Mouse (Mus musculus): ENCODE results near the gene Fastk. TPM values are rescaled to one million over a fixed set of nuclear protein-coding genes. Genes with fewer than 3 reads are reported as not detected.

Fastk gene
- polyA plus RNA-seq, 1 experiment, result 124 TPM

- peaks cover 41% of the 10 kb centered on the region for H3K79me2 ChIP-seq (ENCODE audit: control insufficient read depth, insufficient read depth)
Measured at GRCm38 (mm10) chr5:24451264-24452029, 6.4 kb upstream of the Fastk start.

GRCm38 (mm10) chr5:24447624-24448298, 2.7 kb upstream of the Fastk start, which contains the start of gene Tmub1:
TSS of gene Tmub1 (minus strand) at chr5:24447854.
- no peaks in the 10 kb centered on the region for H3K27me3 ChIP-seq (ENCODE audit: control insufficient read depth, insufficient read depth, insufficient read length)
- H3K4me2 ChIP-seq (ENCODE audit: low read depth), result peak within 1 kb of the TSS; percentile 86
- H3K4me3 ChIP-seq, result peak within 1 kb of the TSS; percentile 26
- peaks cover 19% of the 10 kb centered on the region for H3K79me2 ChIP-seq (ENCODE audit: control insufficient read depth, insufficient read depth)
- H3K36me3 ChIP-seq (ENCODE audit: control insufficient read depth, insufficient read depth), result peaks cover 6% of the 10 kb centered on the region
- no peak within 1 kb of the TSS for H3ac ChIP-seq (ENCODE audit: control insufficient read depth, insufficient read length)
- peak; percentile 77 for TF ChIP-seq USF1 (IDR thresholded peaks at IDR 0.05; ENCODE audit: low read depth)
- TF ChIP-seq TCF12 (IDR thresholded peaks at IDR 0.05; ENCODE audit: insufficient read depth, poor library complexity, severe bottlenecking), result no peak
- peak in 1 of 3 experiments; percentile 28 for TF ChIP-seq MYOG (IDR thresholded peaks at IDR 0.05; ENCODE audit: control insufficient read depth in 1 of 3, insufficient read depth in 1 of 3, insufficient read length in 2 of 3, low read depth in 2 of 3)
- TF ChIP-seq POLR2A (IDR thresholded peaks at IDR 0.05; ENCODE audit: insufficient read length, low read depth), result peak; percentile 57
- TF ChIP-seq POLR2AphosphoS2 (IDR thresholded peaks at IDR 0.05; ENCODE audit: insufficient read length, low read depth), result no peak
- TF ChIP-seq MYOD1 (IDR thresholded peaks at IDR 0.05; ENCODE audit: control insufficient read depth in 1 of 3, insufficient read length in 2 of 3, low read depth in 2 of 3), result peak in 2 of 3 experiments; percentile 50 to 55
- TF ChIP-seq SRF (IDR thresholded peaks at IDR 0.05; ENCODE audit: control insufficient read depth, insufficient read length, low read depth), result no peak
- no peak for TF ChIP-seq CEBPB (IDR thresholded peaks at IDR 0.05; ENCODE audit: insufficient read depth, poor library complexity, severe bottlenecking)

More at GRCm38 (mm10) chr5:24451264-24452029, 6.4 kb upstream of the Fastk start:
- H3ac ChIP-seq (ENCODE audit: control insufficient read depth, insufficient read length), result peak overlapping the region; percentile 94
- no peaks in the 10 kb centered on the region for H3K27me3 ChIP-seq (ENCODE audit: control insufficient read depth, insufficient read depth, insufficient read length)
- H3K4me2 ChIP-seq (ENCODE audit: low read depth), result peak overlapping the region; percentile 81
- peak overlapping the region; percentile 87 for H3K4me3 ChIP-seq
- no peaks in the 10 kb centered on the region for H3K36me3 ChIP-seq (ENCODE audit: control insufficient read depth, insufficient read depth)
- TF ChIP-seq CEBPB (IDR thresholded peaks at IDR 0.05; ENCODE audit: insufficient read depth, poor library complexity, severe bottlenecking) (no peak), POLR2AphosphoS2 (IDR thresholded peaks at IDR 0.05; ENCODE audit: insufficient read length, low read depth) (peak; percentile 84), USF1 (IDR thresholded peaks at IDR 0.05; ENCODE audit: low read depth) (no peak), E2F4 (IDR thresholded peaks at IDR 0.05; ENCODE audit: insufficient read depth) (no peak), MYOD1 (IDR thresholded peaks at IDR 0.05; ENCODE audit: control insufficient read depth in 1 of 3, insufficient read length in 2 of 3, low read depth in 2 of 3) (peak in 2 of 3 experiments; percentile 23 to 66), MYOG (IDR thresholded peaks at IDR 0.05; ENCODE audit: control insufficient read depth in 1 of 3, insufficient read depth in 1 of 3, insufficient read length in 2 of 3, low read depth in 2 of 3) (peak in 2 of 3 experiments; percentile 7 to 63), SRF (IDR thresholded peaks at IDR 0.05; ENCODE audit: control insufficient read depth, insufficient read length, low read depth) (no peak), REST (IDR thresholded peaks at IDR 0.05; ENCODE audit: insufficient read depth, insufficient read length) (no peak), TCF12 (IDR thresholded peaks at IDR 0.05; ENCODE audit: insufficient read depth, poor library complexity, severe bottlenecking) (no peak), MAX (IDR thresholded peaks at IDR 0.05; ENCODE audit: low read depth) (no peak), TCF3 (IDR thresholded peaks at IDR 0.05; ENCODE audit: insufficient read length, low read depth) (no peak), POLR2A (IDR thresholded peaks at IDR 0.05; ENCODE audit: insufficient read length, low read depth) (peak; percentile 68)

DNA sequence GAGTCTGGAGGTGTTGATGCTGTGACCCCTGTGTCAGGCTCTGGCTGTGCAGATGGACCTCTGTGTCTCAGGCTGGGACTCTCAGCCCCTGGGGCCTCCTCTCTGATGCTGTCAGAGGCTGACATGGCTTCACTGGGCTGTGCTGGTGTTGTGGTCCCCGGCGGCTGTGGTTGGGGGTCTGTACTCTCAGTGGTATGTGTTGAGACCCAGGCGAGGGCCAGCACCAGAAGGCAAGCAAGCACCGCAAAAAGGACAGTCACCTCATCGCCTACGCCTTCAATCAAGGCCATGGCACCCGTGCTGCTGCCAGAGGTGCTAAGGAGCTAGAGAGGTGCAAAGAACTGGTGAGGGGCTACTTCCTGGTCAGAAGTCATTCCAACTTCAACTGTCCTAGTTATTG, 1.5 kb upstream of the Fastk start:
- Histone ChIP-seq H3K79me2 (ENCODE audit: control insufficient read depth, insufficient read depth) (peaks cover 14% of the 10 kb centered on the region), H3K4me2 (ENCODE audit: low read depth) (peak overlapping the region; percentile 86), H3K4me3 (peak overlapping the region; percentile 26), H3K27me3 (ENCODE audit: control insufficient read depth, insufficient read depth, insufficient read length) (no peaks in the 10 kb centered on the region), H3K36me3 (ENCODE audit: control insufficient read depth, insufficient read depth) (peaks cover 8% of the 10 kb centered on the region), H3ac (ENCODE audit: control insufficient read depth, insufficient read length) (no peak overlapping the region)
- TF ChIP-seq MYOD1 (IDR thresholded peaks at IDR 0.05; ENCODE audit: control insufficient read depth in 1 of 3, insufficient read length in 2 of 3, low read depth in 2 of 3) (no peak), TCF3 (IDR thresholded peaks at IDR 0.05; ENCODE audit: insufficient read length, low read depth) (no peak), MAX (IDR thresholded peaks at IDR 0.05; ENCODE audit: low read depth) (no peak), TCF12 (IDR thresholded peaks at IDR 0.05; ENCODE audit: insufficient read depth, poor library complexity, severe bottlenecking) (no peak), USF1 (IDR thresholded peaks at IDR 0.05; ENCODE audit: low read depth) (no peak), REST (IDR thresholded peaks at IDR 0.05; ENCODE audit: insufficient read depth, insufficient read length) (no peak), CEBPB (IDR thresholded peaks at IDR 0.05; ENCODE audit: insufficient read depth, poor library complexity, severe bottlenecking) (no peak), POLR2AphosphoS2 (IDR thresholded peaks at IDR 0.05; ENCODE audit: insufficient read length, low read depth) (no peak), E2F4 (IDR thresholded peaks at IDR 0.05; ENCODE audit: insufficient read depth) (no peak), MYOG (IDR thresholded peaks at IDR 0.05; ENCODE audit: control insufficient read depth in 1 of 3, insufficient read depth in 1 of 3, insufficient read length in 2 of 3, low read depth in 2 of 3) (no peak), SRF (IDR thresholded peaks at IDR 0.05; ENCODE audit: control insufficient read depth, insufficient read length, low read depth) (no peak), POLR2A (IDR thresholded peaks at IDR 0.05; ENCODE audit: insufficient read length, low read depth) (no peak)

DNA sequence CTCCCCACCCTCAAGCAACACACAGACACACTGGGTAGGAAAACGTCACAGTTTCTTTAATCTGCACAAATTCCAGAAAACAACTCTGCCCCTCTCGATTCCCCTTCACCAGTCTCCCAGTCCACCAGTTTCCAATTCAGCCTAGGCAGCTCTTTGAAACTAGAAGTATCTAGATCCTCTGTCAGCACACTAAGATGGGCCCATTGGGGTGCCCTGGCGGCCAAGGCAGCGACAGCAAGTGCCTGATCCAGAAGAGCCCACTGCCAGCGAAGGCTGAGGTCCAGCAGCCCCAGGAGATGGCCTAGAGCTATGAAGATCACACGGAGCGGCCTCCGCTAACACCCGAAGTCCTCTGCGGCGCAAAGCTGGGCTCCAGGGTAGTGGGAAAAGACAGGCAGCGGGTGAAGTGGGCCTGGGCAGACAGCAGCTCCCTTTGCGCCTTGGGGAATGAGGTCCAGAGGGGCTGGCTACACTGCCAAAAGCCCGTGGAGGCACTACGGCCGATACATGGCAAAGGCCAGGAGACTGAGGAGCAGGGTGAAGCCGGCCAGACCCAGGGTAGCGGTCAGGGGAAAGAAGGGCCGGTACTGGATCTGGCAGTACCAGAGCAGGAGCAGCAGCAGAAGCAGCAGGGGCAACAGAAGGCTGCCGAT, 467 bp upstream of the Fastk start:
- TF ChIP-seq REST (IDR thresholded peaks at IDR 0.05; ENCODE audit: insufficient read depth, insufficient read length) (no peak), POLR2A (IDR thresholded peaks at IDR 0.05; ENCODE audit: insufficient read length, low read depth) (no peak), POLR2AphosphoS2 (IDR thresholded peaks at IDR 0.05; ENCODE audit: insufficient read length, low read depth) (no peak), USF1 (IDR thresholded peaks at IDR 0.05; ENCODE audit: low read depth) (no peak), E2F4 (IDR thresholded peaks at IDR 0.05; ENCODE audit: insufficient read depth) (no peak), SRF (IDR thresholded peaks at IDR 0.05; ENCODE audit: control insufficient read depth, insufficient read length, low read depth) (no peak), MAX (IDR thresholded peaks at IDR 0.05; ENCODE audit: low read depth) (no peak), MYOG (IDR thresholded peaks at IDR 0.05; ENCODE audit: control insufficient read depth in 1 of 3, insufficient read depth in 1 of 3, insufficient read length in 2 of 3, low read depth in 2 of 3) (no peak), CEBPB (IDR thresholded peaks at IDR 0.05; ENCODE audit: insufficient read depth, poor library complexity, severe bottlenecking) (no peak), TCF3 (IDR thresholded peaks at IDR 0.05; ENCODE audit: insufficient read length, low read depth) (no peak), TCF12 (IDR thresholded peaks at IDR 0.05; ENCODE audit: insufficient read depth, poor library complexity, severe bottlenecking) (no peak), MYOD1 (IDR thresholded peaks at IDR 0.05; ENCODE audit: control insufficient read depth in 1 of 3, insufficient read length in 2 of 3, low read depth in 2 of 3) (no peak)
- Histone ChIP-seq H3ac (ENCODE audit: control insufficient read depth, insufficient read length) (peak overlapping the region; percentile 90), H3K27me3 (ENCODE audit: control insufficient read depth, insufficient read depth, insufficient read length) (no peaks in the 10 kb centered on the region), H3K79me2 (ENCODE audit: control insufficient read depth, insufficient read depth) (peaks cover 14% of the 10 kb centered on the region), H3K4me3 (peak overlapping the region; percentile 54), H3K4me2 (ENCODE audit: low read depth) (peak overlapping the region; percentile 89), H3K36me3 (ENCODE audit: control insufficient read depth, insufficient read depth) (peaks cover 11% of the 10 kb centered on the region)

Data from myocyte (in vitro differentiated cells).